Mouse (Mus musculus) olfactory bulb, adult 2 months (tissue): ENCODE results near the gene Zfp37.

Experiments
- CTCF ChIP-seq: fragments of 200-500 bp; IDR thresholded peaks from 2 replicates; pipeline ENCODE4 v1.5.1; 2012; ENCODE audit warnings: low read depth, mild to moderate bottlenecking, low read length, moderate library complexity; ENCODE audit not compliant: insufficient read depth
- POLR2A ChIP-seq: fragments of 200-500 bp; IDR thresholded peaks from 2 replicates; pipeline ENCODE4 v1.6.1; 2012; ENCODE audit warnings: mild to moderate bottlenecking, low read depth, low read length, moderate library complexity; ENCODE audit not compliant: insufficient read depth

DNA sequence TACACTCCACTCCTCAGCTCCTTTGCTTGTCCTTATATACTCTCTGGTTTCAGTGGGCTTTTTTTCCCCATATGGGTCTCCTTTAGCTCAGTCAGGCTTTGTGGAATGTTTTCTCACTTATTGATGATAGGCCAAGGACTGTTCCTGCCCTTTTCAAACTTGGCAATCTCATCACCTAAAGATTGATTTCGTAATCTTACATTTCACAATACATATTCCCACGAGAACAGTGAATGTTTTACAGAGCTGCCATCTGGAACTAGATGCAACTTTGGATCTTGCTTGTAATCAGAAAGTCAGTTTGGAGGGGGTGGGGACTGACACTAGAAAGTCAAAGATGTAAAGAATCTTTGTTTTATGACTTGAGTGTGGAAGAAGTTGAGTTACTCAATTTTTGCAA, 80.0 kb downstream of the Zfp37 start, which contains the start of gene Mup21:
- no peak for TF ChIP-seq POLR2A
- no peak for TF ChIP-seq CTCF
